Mouse (Mus musculus) CD4-positive naive resting alpha-beta T cell, adult 57 days (primary cell): Measurements from ENCODE around the gene Ppp2r5c. TPM values are rescaled to one million over a fixed set of nuclear protein-coding genes. Genes with fewer than 3 reads are reported as not detected.

Experiments
- total RNA-seq: library from RNA; stranded (reverse); gene quantifications from one replicate; pipeline ENCODE4 v1.2.4, GENCODE M21; 2023

The Ppp2r5c gene
- total RNA-seq = 128 TPM

GRCm38 (mm10) chr12:110446290-110447170, at the start of gene Ppp2r5c:
Gene Ppp2r5c, plus strand, starts transcription at chr12:110447120.

DNA sequence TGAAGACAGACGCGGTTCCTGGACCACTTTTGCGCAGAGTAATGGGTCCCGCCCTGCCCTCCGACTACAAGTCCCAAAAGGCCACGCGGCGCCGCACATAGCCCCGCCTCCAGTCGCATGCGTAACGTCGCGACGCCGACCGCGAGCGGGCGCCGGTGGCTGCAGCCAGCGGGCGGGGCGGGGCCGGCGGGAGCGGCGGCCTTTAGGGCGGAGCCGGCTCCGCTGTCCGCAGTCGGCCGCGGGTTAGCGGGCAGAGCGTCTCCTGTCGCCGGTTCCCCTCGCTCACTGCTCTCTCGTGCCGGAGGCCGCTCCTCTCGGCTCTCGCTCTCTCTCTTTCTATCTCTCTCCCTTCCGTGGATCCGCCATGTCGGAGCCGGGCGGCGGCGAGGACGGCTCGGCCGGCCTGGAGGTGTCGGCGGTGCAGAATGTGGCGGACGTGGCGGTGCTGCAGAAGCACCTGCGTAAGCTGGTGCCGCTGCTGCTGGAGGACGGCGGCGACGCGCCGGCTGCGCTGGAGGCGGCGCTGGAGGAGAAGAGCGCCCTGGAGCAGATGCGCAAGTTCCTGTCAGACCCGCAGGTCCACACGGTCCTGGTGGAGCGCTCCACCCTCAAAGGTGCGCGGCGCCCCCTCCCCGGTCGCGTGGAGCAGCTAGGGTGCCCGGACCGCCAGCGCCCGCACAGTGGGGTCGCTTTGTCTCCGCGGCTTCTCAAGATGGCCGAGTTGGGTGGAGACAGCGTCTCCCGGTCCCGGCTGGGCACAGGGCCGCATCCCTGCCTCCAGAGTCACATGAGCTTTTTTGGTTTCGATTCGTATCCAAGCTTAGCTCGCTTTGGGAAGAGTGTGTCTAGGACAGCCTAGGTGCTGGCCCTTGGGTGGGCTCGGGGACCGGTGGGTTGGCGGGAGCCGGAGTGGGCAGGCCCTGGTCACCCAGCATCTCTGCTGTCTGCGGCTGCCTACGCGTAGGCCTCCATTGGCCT, 154.6 kb downstream of the Ppp2r5c start, which contains the start of gene Dync1h1:
Gene Dync1h1, plus strand, starts transcription at position 212 of the 978 bp plus-strand sequence.

Other genes with a start within 250 kb of the Ppp2r5c start
- gene Dio3, start 168.1 kb upstream of the Ppp2r5c start, total RNA-seq = not detected
- 168 TPM for gene Dync1h1, start 154.3 kb downstream of the Ppp2r5c start, total RNA-seq
- gene 1700001K19Rik, start 235.5 kb downstream of the Ppp2r5c start, total RNA-seq = not detected